Mouse (Mus musculus) MEL (cell line): Measurements from ENCODE around the gene Fblim1. TPM values are rescaled to one million over a fixed set of nuclear protein-coding genes. Genes with fewer than 3 reads are reported as not detected.

ENCODE experiments used
- DNase-seq: peaks from one replicate; pipeline ENCODE4 v3.0.0; 2011; ENCODE audit warnings: low read depth, low spot score
- H3K27ac ChIP-seq: 2 replicates; pipeline ENCODE4 v1.5.1; 2012; ENCODE audit warnings: low read depth, mild to moderate bottlenecking, control low read depth, low read length, moderate library complexity; ENCODE audit not compliant: control insufficient read depth
- H3K27me3 ChIP-seq, 2 experiments: fragments of 150-350 bp in 1 of 2; sonication (generic) in 1 of 2; 2 replicates each; pipeline ENCODE4 v1.6.1; 2012; ENCODE audit warnings: low read length in 2 of 2, mild to moderate bottlenecking in 2 of 2, improper control_type of control experiment in 1 of 2, moderate library complexity in 1 of 2; ENCODE audit not compliant: insufficient read depth in 2 of 2, control insufficient read depth in 1 of 2
- H3K36me3 ChIP-seq, 2 experiments: 2 replicates each; pipeline ENCODE4 v1.6.1; 2012 to 2014; ENCODE audit warnings: low read length in 2 of 2, improper control_type of control experiment in 1 of 2, inconsistent platforms in 1 of 2, mild to moderate bottlenecking in 1 of 2; ENCODE audit not compliant: insufficient read depth in 2 of 2, control insufficient read depth in 1 of 2
- H3K4me1 ChIP-seq, 2 experiments: fragments of 150-350 bp in 1 of 2; sonication (generic) in 1 of 2; 2 replicates each; pipeline ENCODE4 v1.6.1; 2012; ENCODE audit warnings: low read length in 2 of 2, improper control_type of control experiment in 1 of 2, mild to moderate bottlenecking in 1 of 2; ENCODE audit not compliant: insufficient read depth in 2 of 2, control insufficient read depth in 1 of 2
- H3K4me3 ChIP-seq, 2 experiments: fragments of 150-350 bp in 1 of 2; sonication (generic) in 1 of 2; 2 replicates each; pipeline ENCODE4 v1.5.1; 2012; ENCODE audit warnings: low read depth in 2 of 2, low read length in 2 of 2, mild to moderate bottlenecking in 2 of 2, moderate library complexity in 2 of 2, control low read depth in 1 of 2, improper control_type of control experiment in 1 of 2; ENCODE audit not compliant: control insufficient read depth in 1 of 2, insufficient read depth in 1 of 2
- H3K79me2 ChIP-seq: 2 replicates; pipeline ENCODE4 v1.6.1; 2012; ENCODE audit warnings: mild to moderate bottlenecking, low read length, moderate library complexity; ENCODE audit not compliant: control insufficient read depth, poor library complexity, insufficient read depth
- H3K9ac ChIP-seq: 2 replicates; pipeline ENCODE4 v1.6.1; 2012; ENCODE audit warnings: low read depth, mild to moderate bottlenecking, control low read depth, low read length, moderate library complexity; ENCODE audit not compliant: control insufficient read depth, poor library complexity, severe bottlenecking
- H3K9me3 ChIP-seq: fragments of 150-350 bp; sonication (generic); replicated peaks from 2 replicates; pipeline ENCODE4 v1.6.1; 2012; ENCODE audit warnings: mild to moderate bottlenecking, low read length, improper control_type of control experiment, moderate library complexity; ENCODE audit not compliant: insufficient read depth
- BHLHE40 ChIP-seq: IDR thresholded peaks from 2 replicates; pipeline ENCODE4 v1.6.1; 2012; ENCODE audit warnings: low read depth, mild to moderate bottlenecking, inconsistent platforms, low read length, improper control_type of control experiment, borderline replicate concordance
- CHD2 ChIP-seq: IDR thresholded peaks from 2 replicates; pipeline ENCODE4 v1.6.1; 2011; ENCODE audit warnings: low read length, improper control_type of control experiment
- ELF1 ChIP-seq: IDR thresholded peaks from 2 replicates; pipeline ENCODE4 v1.6.1; 2014; ENCODE audit warnings: low read depth, mild to moderate bottlenecking, inconsistent platforms, low read length, improper control_type of control experiment, moderate library complexity
- GATA1 ChIP-seq: IDR thresholded peaks from 2 replicates; pipeline ENCODE4 v1.6.1; 2011; ENCODE audit warnings: low read depth, low read length, improper control_type of control experiment
- HCFC1 ChIP-seq: IDR thresholded peaks from 2 replicates; pipeline ENCODE4 v1.6.1; 2012; ENCODE audit warnings: low read depth, mild to moderate bottlenecking, inconsistent platforms, low read length, improper control_type of control experiment, moderate library complexity
- MAFK ChIP-seq: IDR thresholded peaks from 2 replicates; pipeline ENCODE4 v1.6.1; 2011; ENCODE audit warnings: low read depth, mild to moderate bottlenecking, low read length, improper control_type of control experiment, borderline replicate concordance
- MEF2A ChIP-seq: IDR thresholded peaks from 2 replicates; pipeline ENCODE4 v1.6.1; 2014; ENCODE audit warnings: low read depth, mild to moderate bottlenecking, inconsistent platforms, low read length, improper control_type of control experiment; ENCODE audit not compliant: poor library complexity, insufficient replicate concordance, severe bottlenecking; ENCODE audit errors: extremely low read depth
- MXI1 ChIP-seq: IDR thresholded peaks from 2 replicates; pipeline ENCODE4 v1.6.1; 2011; ENCODE audit warnings: mild to moderate bottlenecking, low read depth, low read length, improper control_type of control experiment
- MYB ChIP-seq: IDR thresholded peaks from 2 replicates; pipeline ENCODE4 v1.6.1; 2011; ENCODE audit warnings: mild to moderate bottlenecking, low read depth, low read length, improper control_type of control experiment
- NELFE ChIP-seq: IDR thresholded peaks from 2 replicates; pipeline ENCODE4 v1.6.1; 2011; ENCODE audit warnings: low read depth, low read length, improper control_type of control experiment
- POLR2AphosphoS2 ChIP-seq: IDR thresholded peaks from 2 replicates; pipeline ENCODE4 v1.6.1; 2011; ENCODE audit warnings: low read length, improper control_type of control experiment
- SIN3A ChIP-seq: IDR thresholded peaks from 2 replicates; pipeline ENCODE4 v1.6.1; 2012; ENCODE audit warnings: low read length, improper control_type of control experiment, inconsistent platforms
- SMC3 ChIP-seq: IDR thresholded peaks from 2 replicates; pipeline ENCODE4 v1.6.1; 2011; ENCODE audit warnings: low read depth, low read length, improper control_type of control experiment
- TBP ChIP-seq: IDR thresholded peaks from 2 replicates; pipeline ENCODE4 v1.8.0; 2011; ENCODE audit warnings: low read depth, low read length, improper control_type of control experiment
- TCF12 ChIP-seq: IDR thresholded peaks from 2 replicates; pipeline ENCODE4 v1.6.1; 2014; ENCODE audit warnings: low read depth, mild to moderate bottlenecking, inconsistent platforms, low read length, improper control_type of control experiment, moderate library complexity
- ZKSCAN1 ChIP-seq: IDR thresholded peaks from 2 replicates; pipeline ENCODE4 v1.6.1; 2012; ENCODE audit warnings: low read depth, mild to moderate bottlenecking, inconsistent platforms, low read length, improper control_type of control experiment, moderate library complexity
- ZMIZ1 ChIP-seq: IDR thresholded peaks from 2 replicates; pipeline ENCODE4 v1.6.1; 2012; ENCODE audit warnings: low read depth, mild to moderate bottlenecking, inconsistent platforms, low read length, improper control_type of control experiment, moderate library complexity
- polyA plus RNA-seq, 2 experiments: library from polyadenylated mRNA; stranded (reverse) in 1 of 2; unstranded in 1 of 2; fragments of >175 nt in 1 of 2; fragments of >200 nt in 1 of 2; gene quantifications; 2 replicates each; pipeline versions ENCODE4 v1.2.1 to v1.2.4; 2012; ENCODE audit warnings: low replicate concordance in 2 of 2, low read depth in 1 of 2; ENCODE audit not compliant: insufficient read length in 2 of 2, insufficient read depth in 1 of 2, missing spikeins in 1 of 2
- total RNA-seq: library from RNA; depleted of rRNA; stranded (reverse); fragments of 300-350 nt; gene quantifications from 2 replicates; pipeline ENCODE4 v1.2.3, GENCODE M21; 2012

Fblim1 gene
- total and polyA plus RNA-seq, 3 experiments, result not detected

- Histone ChIP-seq H3K36me3 (no peaks in the 10 kb centered on the region), H3K9ac (no peak overlapping the region), H3K4me1 (0 out of 4 replicates have a peak, but pooled peaks cover 0 to 1% of the 10 kb centered on the region in 2 experiments), H3K79me2 (no peaks in the 10 kb centered on the region), H3K9me3 (no peaks in the 10 kb centered on the region), H3K27me3 (peaks cover 0 to 2% of the 10 kb centered on the region in 2 experiments; a peak in 3 of 4 replicates), H3K27ac (no peak overlapping the region), H3K4me3 (no peak overlapping the region)
- TF ChIP-seq MXI1, result no peak
- no peak for TF ChIP-seq POLR2AphosphoS2
- TF ChIP-seq ELF1, result no peak
- no peak for TF ChIP-seq SIN3A
- TF ChIP-seq TCF12, result no peak
- TF ChIP-seq BHLHE40, result no peak
- no peak for TF ChIP-seq MYB
- no peak for TF ChIP-seq MEF2A
- TF ChIP-seq ZKSCAN1, result no peak
- TF ChIP-seq TBP, result no peak
- no peak for TF ChIP-seq CHD2
- TF ChIP-seq HCFC1, result no peak
- TF ChIP-seq GATA1, result no peak
- TF ChIP-seq NELFE, result no peak
- no peak for DNase-seq
Observed at GRCm38 (mm10) chr4:141573359-141573966, 32.4 kb downstream of the Fblim1 start.

GRCm38 (mm10) chr4:141572668-141573358 lies 33.1 kb downstream of the Fblim1 start:
- H3K27me3 ChIP-seq, result peaks cover 2% of the 10 kb centered on the region in 2 experiments
- TF ChIP-seq ZMIZ1 (no peak), MAFK (no peak), SMC3 (no peak), MXI1 (no peak)
- DNase-seq, result no peak
- no peaks in the 10 kb centered on the region for H3K4me1 ChIP-seq
- no peak overlapping the region for H3K9ac ChIP-seq
- H3K4me3 ChIP-seq, result no peak overlapping the region
- no peak overlapping the region for H3K27ac ChIP-seq
- no peaks in the 10 kb centered on the region for H3K36me3 ChIP-seq
- H3K79me2 ChIP-seq, result no peaks in the 10 kb centered on the region
- no peaks in the 10 kb centered on the region for H3K9me3 ChIP-seq
